Mouse (Mus musculus): ENCODE data around the gene Bbc3. TPM values are rescaled to one million over a fixed set of nuclear protein-coding genes. Genes with fewer than 3 reads are reported as not detected.

The Bbc3 gene
- polyA plus RNA-seq, 1 experiment from 2014 or later, result 24.2 TPM

- Histone ChIP-seq H3K4me2 (no peak overlapping the region), H3K36me3 (peaks cover 49% of the 10 kb centered on the region), H3K9ac (peak overlapping the region; percentile 90; the same call in 1 of the 2 replicates), H3K9me3 (no peaks in the 10 kb centered on the region), H3K4me3 (no peak overlapping the region), H3K27ac (no peak overlapping the region), H3K27me3 (peaks cover 16% of the 10 kb centered on the region; the same call in 1 of the 2 replicates), H3K4me1 (replicated peaks) (peaks cover 36% of the 10 kb centered on the region)
- 90% methylated on average over 10 of the region's 10 CpGs for WGBS
- no peak for ATAC-seq (ENCODE audit: low FRiP score)
Measured at GRCm38 (mm10) chr7:16274922-16275890, 33.0 kb upstream of the Bbc3 start.

DNA sequence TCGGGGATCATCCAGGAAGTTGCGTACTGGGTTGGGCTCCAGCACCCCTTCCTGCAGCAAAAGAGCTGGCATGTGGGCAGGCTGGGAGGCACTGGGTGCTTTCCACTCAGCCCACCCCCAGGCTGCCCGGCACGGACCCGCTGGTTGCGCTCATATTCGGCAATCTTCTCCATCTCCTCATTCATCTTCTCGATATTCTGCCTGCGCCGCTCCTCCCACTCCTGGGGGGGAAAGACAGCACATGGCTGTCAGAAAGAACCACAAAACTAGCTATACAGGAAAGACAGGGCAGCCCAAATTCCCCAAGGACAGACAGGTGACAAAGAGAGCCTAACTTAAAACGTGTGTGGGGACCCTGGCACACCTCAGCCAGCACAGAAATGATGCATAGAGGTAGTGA lies 27.5 kb upstream of the Bbc3 start:
- H3K27ac ChIP-seq, result no peak overlapping the region
- no peaks in the 10 kb centered on the region for H3K9me3 ChIP-seq
- H3K4me1 ChIP-seq (replicated peaks), result peaks cover 7% of the 10 kb centered on the region
- no peak overlapping the region for H3K4me2 ChIP-seq
- no peak overlapping the region for H3K4me3 ChIP-seq
- peaks cover 80% of the 10 kb centered on the region for H3K36me3 ChIP-seq
- WGBS, result 94% methylated on average over 11 of the region's 11 CpGs
- H3K9ac ChIP-seq, result no peak overlapping the region
- H3K27me3 ChIP-seq, result peaks cover 8% of the 10 kb centered on the region; the same call in 1 of the 2 replicates
- no peak for ATAC-seq (ENCODE audit: low FRiP score)

DNA sequence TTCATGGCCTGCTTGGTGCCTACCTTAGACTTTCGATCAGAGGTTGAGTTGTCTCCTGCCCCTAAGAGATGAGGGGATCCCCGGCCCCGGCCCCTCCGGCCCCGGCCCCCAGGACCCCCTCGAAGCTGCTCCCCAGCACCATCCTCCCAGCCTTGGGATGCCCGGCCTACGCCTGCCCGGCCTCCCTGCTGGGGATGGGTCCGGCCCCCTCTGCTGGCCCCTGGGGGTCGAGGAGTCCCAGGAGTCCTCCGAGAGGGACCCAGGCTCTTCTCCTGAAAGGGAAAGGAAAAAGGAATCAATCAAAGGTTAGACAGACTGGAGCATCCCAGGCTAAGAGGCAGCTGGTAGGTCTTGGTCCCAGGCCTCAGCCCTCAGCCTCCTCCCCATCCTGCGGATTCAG lies 25.9 kb upstream of the Bbc3 start:
- no peaks in the 10 kb centered on the region for H3K9me3 ChIP-seq
- no peak for ATAC-seq (ENCODE audit: low FRiP score)
- H3K27ac ChIP-seq, result no peak overlapping the region
- WGBS, result 88% methylated on average over 13 of the region's 13 CpGs
- no peak overlapping the region for H3K4me2 ChIP-seq
- H3K4me3 ChIP-seq, result no peak overlapping the region
- H3K4me1 ChIP-seq (replicated peaks), result peaks cover 10% of the 10 kb centered on the region
- no peaks in the 10 kb centered on the region for H3K27me3 ChIP-seq
- H3K9ac ChIP-seq, result no peak overlapping the region
- peaks cover 64% of the 10 kb centered on the region for H3K36me3 ChIP-seq

DNA sequence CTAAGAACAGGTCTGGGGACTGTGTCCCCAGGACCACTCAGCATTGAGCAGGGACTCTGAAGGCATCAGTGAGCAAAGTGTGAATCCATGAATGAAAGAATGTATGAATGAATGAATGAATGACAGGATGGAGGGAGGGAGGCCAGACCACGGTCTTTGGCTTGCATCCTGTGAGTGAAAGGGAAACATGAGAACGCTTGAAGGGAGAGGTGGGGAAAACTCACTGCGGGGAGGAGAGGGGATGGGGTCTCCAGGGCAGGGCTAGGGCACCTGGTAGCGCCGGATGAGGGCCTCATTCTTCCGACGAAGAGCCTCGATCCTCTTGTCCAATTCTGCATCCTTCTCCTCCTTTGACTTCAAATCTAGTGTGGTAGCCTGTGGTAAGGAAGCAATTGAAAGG lies 24.2 kb upstream of the Bbc3 start:
- H3K27ac ChIP-seq, result no peak overlapping the region
- H3K36me3 ChIP-seq, result peaks cover 47% of the 10 kb centered on the region
- WGBS, result 92% methylated on average over 8 of the region's 8 CpGs
- H3K4me1 ChIP-seq (replicated peaks), result peaks cover 10% of the 10 kb centered on the region
- no peaks in the 10 kb centered on the region for H3K9me3 ChIP-seq
- no peak overlapping the region for H3K4me2 ChIP-seq
- H3K9ac ChIP-seq, result no peak overlapping the region
- ATAC-seq (ENCODE audit: low FRiP score), result no peak
- H3K27me3 ChIP-seq, result no peaks in the 10 kb centered on the region
- H3K4me3 ChIP-seq, result no peak overlapping the region

GRCm38 (mm10) chr7:16284904-16285303 lies 23.3 kb upstream of the Bbc3 start:
- H3K27ac ChIP-seq, result 0 out of 2 replicates have a peak overlapping the region, but pooled peaks have one; percentile 40
- H3K9ac ChIP-seq, result no peak overlapping the region
- peaks cover 44% of the 10 kb centered on the region for H3K36me3 ChIP-seq
- H3K9me3 ChIP-seq, result no peaks in the 10 kb centered on the region
- H3K4me3 ChIP-seq, result no peak overlapping the region
- WGBS, result 78% methylated on average over 9 of the region's 9 CpGs
- peaks cover 10% of the 10 kb centered on the region for H3K4me1 ChIP-seq (replicated peaks)
- H3K4me2 ChIP-seq, result peak overlapping the region; percentile 53
- no peaks in the 10 kb centered on the region for H3K27me3 ChIP-seq
- no peak for ATAC-seq (ENCODE audit: low FRiP score)

DNA sequence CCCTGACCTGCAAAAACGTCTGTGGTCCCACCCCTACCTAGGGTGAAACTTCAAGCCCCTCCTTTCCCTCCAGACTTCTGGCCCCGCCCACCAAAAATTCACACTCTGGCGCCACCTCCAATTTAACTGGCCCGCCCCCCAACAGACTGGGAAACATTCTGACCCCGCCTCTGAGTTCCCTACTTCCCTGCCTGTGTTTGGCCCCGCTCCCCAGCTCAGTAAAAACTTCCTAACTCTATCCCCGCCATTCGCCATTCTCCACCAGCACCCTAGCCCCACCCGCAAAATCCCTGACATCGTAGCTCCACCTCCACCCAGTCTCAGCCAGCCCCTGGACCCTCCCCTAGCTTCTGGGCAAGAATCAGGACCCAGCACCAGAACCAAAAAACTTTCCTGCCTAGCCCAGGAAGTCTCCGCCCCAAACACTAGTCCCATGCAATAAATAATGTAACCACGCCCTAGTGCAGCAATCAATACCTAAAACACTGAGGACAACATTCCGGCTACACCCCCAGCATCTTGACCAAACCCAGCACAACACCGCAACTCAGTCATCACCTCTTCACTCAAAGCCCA lies 22.7 kb upstream of the Bbc3 start:
- Histone ChIP-seq H3K4me3 (peak overlapping the region; percentile 65), H3K9me3 (no peaks in the 10 kb centered on the region), H3K9ac (no peak overlapping the region), H3K4me1 (replicated peaks) (peaks cover 10% of the 10 kb centered on the region), H3K27ac (peak overlapping the region; percentile 96), H3K36me3 (peaks cover 38% of the 10 kb centered on the region), H3K27me3 (no peaks in the 10 kb centered on the region), H3K4me2 (peak overlapping the region; percentile 53)
- WGBS, result 5% methylated on average over 14 of the region's 14 CpGs
- ATAC-seq (ENCODE audit: low FRiP score), result peak; percentile 59

GRCm38 (mm10) chr7:16286026-16286961 lies 21.9 kb upstream of the Bbc3 start, which contains the start of gene Ccdc9:
Ccdc9 (minus strand) TSS chr7:16286795.
- Histone ChIP-seq H3K36me3 (peaks cover 30% of the 10 kb centered on the region), H3K4me2 (peak within 1 kb of the TSS; percentile 53), H3K27me3 (no peaks in the 10 kb centered on the region), H3K9ac (peak within 1 kb of the TSS; percentile 74), H3K27ac (peak within 1 kb of the TSS; percentile 96), H3K4me1 (replicated peaks) (peaks cover 10% of the 10 kb centered on the region), H3K4me3 (peak within 1 kb of the TSS; percentile 65), H3K9me3 (no peaks in the 10 kb centered on the region)
- ATAC-seq (ENCODE audit: low FRiP score), result peak; percentile 94
- WGBS, result under 1% methylated on average over 67 of the region's 70 CpGs

GRCm38 (mm10) chr7:16287016-16287415 lies 21.2 kb upstream of the Bbc3 start:
- H3K4me3 ChIP-seq, result peak overlapping the region; percentile 65
- peak overlapping the region; percentile 96 for H3K27ac ChIP-seq
- H3K9ac ChIP-seq, result peak overlapping the region; percentile 74
- ATAC-seq (ENCODE audit: low FRiP score), result no peak
- peak overlapping the region; percentile 53 for H3K4me2 ChIP-seq
- H3K9me3 ChIP-seq, result no peaks in the 10 kb centered on the region
- peaks cover 23% of the 10 kb centered on the region for H3K36me3 ChIP-seq
- peaks cover 10% of the 10 kb centered on the region for H3K4me1 ChIP-seq (replicated peaks)
- no peaks in the 10 kb centered on the region for H3K27me3 ChIP-seq
- 83% methylated on average over 2 of the region's 2 CpGs for WGBS

- Histone ChIP-seq H3K9me3 (no peaks in the 10 kb centered on the region), H3K27ac (no peak overlapping the region), H3K36me3 (peaks cover 15% of the 10 kb centered on the region), H3K4me1 (replicated peaks) (peaks cover 10% of the 10 kb centered on the region), H3K9ac (no peak overlapping the region), H3K4me3 (no peak overlapping the region), H3K4me2 (no peak overlapping the region), H3K27me3 (no peaks in the 10 kb centered on the region)
- no peak for ATAC-seq (ENCODE audit: low FRiP score)
- 76% methylated on average over 1 of the region's 1 CpGs for WGBS
Measured at GRCm38 (mm10) chr7:16287791-16288190, 20.4 kb upstream of the Bbc3 start.

GRCm38 (mm10) chr7:16294346-16294745 lies 13.8 kb upstream of the Bbc3 start:
- Histone ChIP-seq H3K4me3 (no peak overlapping the region), H3K9ac (no peak overlapping the region), H3K4me1 (replicated peaks) (peaks cover 34% of the 10 kb centered on the region), H3K4me2 (peak overlapping the region; percentile 91), H3K36me3 (no peaks in the 10 kb centered on the region), H3K9me3 (no peaks in the 10 kb centered on the region), H3K27me3 (no peaks in the 10 kb centered on the region), H3K27ac (no peak overlapping the region)
- no peak for ATAC-seq (ENCODE audit: low FRiP score)
- 36% methylated on average over 4 of the region's 4 CpGs for WGBS

GRCm38 (mm10) chr7:16294837-16295236 lies 13.4 kb upstream of the Bbc3 start:
- no peaks in the 10 kb centered on the region for H3K36me3 ChIP-seq
- peak overlapping the region; percentile 91 for H3K4me2 ChIP-seq
- peaks cover 36% of the 10 kb centered on the region for H3K4me1 ChIP-seq (replicated peaks)
- H3K27ac ChIP-seq, result peak overlapping the region; percentile 85
- H3K9ac ChIP-seq, result peak overlapping the region; percentile 68
- no peaks in the 10 kb centered on the region for H3K27me3 ChIP-seq
- no peaks in the 10 kb centered on the region for H3K9me3 ChIP-seq
- H3K4me3 ChIP-seq, result peak overlapping the region; percentile 48
- ATAC-seq (ENCODE audit: low FRiP score), result peak; percentile 53
- under 1% methylated on average over 23 of the region's 23 CpGs for WGBS

Measured in hindbrain, embryonic 13.5 days (tissue).